Mouse (Mus musculus) heart, embryonic 14.5 days (tissue): ENCODE results near the gene Sun1. TPM values are rescaled to one million over a fixed set of nuclear protein-coding genes. Genes with fewer than 3 reads are reported as not detected.

Experiments
- ATAC-seq: fragments of 200-750 bp; cut with Nextera tagmentation; 2 replicates; pipeline ENCODE4 v1.8.0; 2017; ENCODE audit warnings: low read depth, moderate TSS enrichment; ENCODE audit not compliant: insufficient number of reproducible peaks, insufficient read depth, low FRiP score
- H3K27ac ChIP-seq, 2 experiments: fragments of 200-500 bp in 1 of 2; fragments of 300-500 bp in 1 of 2; sonication (generic) in 1 of 2; replicated peaks in 1 of 2; 2 replicates each; pipeline ENCODE4 v1.5.1; 2012 to 2014; ENCODE audit warnings: low read depth in 2 of 2, low read length in 2 of 2, control low read depth in 1 of 2, mild to moderate bottlenecking in 1 of 2, mixed read lengths in 1 of 2; ENCODE audit not compliant: control insufficient read depth in 1 of 2, insufficient read depth in 1 of 2
- H3K27me3 ChIP-seq: fragments of 300-500 bp; sonication (generic); 2 replicates; pipeline ENCODE4 v1.6.1; 2014; ENCODE audit warnings: mild to moderate bottlenecking, low read length, control low read depth; ENCODE audit not compliant: control insufficient read depth, insufficient read depth
- H3K36me3 ChIP-seq: fragments of 300-500 bp; sonication (generic); 2 replicates; pipeline ENCODE4 v1.6.1; 2014; ENCODE audit warnings: mild to moderate bottlenecking, control low read depth, low read length, mixed read lengths; ENCODE audit not compliant: control insufficient read depth, insufficient read depth
- H3K4me1 ChIP-seq, 2 experiments: fragments of 200-500 bp in 1 of 2; fragments of 300-500 bp in 1 of 2; sonication (generic) in 1 of 2; 2 replicates each; pipeline ENCODE4 v1.6.1; 2012 to 2014; ENCODE audit warnings: low read length in 2 of 2, control low read depth in 1 of 2, mixed read lengths in 1 of 2; ENCODE audit not compliant: control insufficient read depth in 2 of 2, insufficient read depth in 2 of 2
- H3K4me2 ChIP-seq: fragments of 300-500 bp; sonication (generic); 2 replicates; pipeline ENCODE4 v1.6.1; 2014; ENCODE audit warnings: mild to moderate bottlenecking, low read length
- H3K4me3 ChIP-seq, 2 experiments: fragments of 200-500 bp in 1 of 2; fragments of 300-500 bp in 1 of 2; sonication (generic) in 1 of 2; 2 replicates each; pipeline ENCODE4 v1.5.1; 2012 to 2014; ENCODE audit warnings: low read length in 2 of 2, mild to moderate bottlenecking in 2 of 2, control low read depth in 1 of 2, low read depth in 1 of 2, moderate library complexity in 1 of 2; ENCODE audit not compliant: control insufficient read depth in 1 of 2, insufficient read depth in 1 of 2
- H3K9ac ChIP-seq: fragments of 300-500 bp; sonication (generic); 2 replicates; pipeline ENCODE4 v1.6.1; 2014; ENCODE audit warnings: mild to moderate bottlenecking, low read length
- H3K9me3 ChIP-seq: fragments of 300-500 bp; sonication (generic); 2 replicates; pipeline ENCODE4 v1.6.1; 2016; ENCODE audit warnings: low read length, control low read depth; ENCODE audit not compliant: control insufficient read depth
- WGBS: fragments of 180-500 bp; shearing (Covaris S2); extraction: QIAGEN DNeasy Blood & Tissue Kit; methylation state at CpG from one replicate; pipeline ENCODE4 v1.1.7; 2014; 5-methylcytosine and 5-hydroxymethylcytosine counted together
- polyA plus RNA-seq: library from polyadenylated mRNA; unstranded; fragments of >200 nt; fragmentation: Nextera tagmentation; extraction: Ambion mirVana; gene quantifications from 2 replicates; pipeline ENCODE4 v1.2.1, GENCODE M21; 2014

The Sun1 gene
- polyA plus RNA-seq, 1 experiment from 2014 or later = 41.4 TPM

GRCm38 (mm10) chr5:139257265-139257664, 56.8 kb downstream of the Sun1 start:
- no peak overlapping the region for H3K4me3 ChIP-seq
- H3K9ac ChIP-seq = peak overlapping the region; percentile 53; the same call in 1 of the 2 replicates
- no peaks in the 10 kb centered on the region for H3K27me3 ChIP-seq
- peaks cover 36 to 72% of the 10 kb centered on the region in 2 experiments for H3K4me1 ChIP-seq
- H3K36me3 ChIP-seq = peaks cover 23% of the 10 kb centered on the region
- peak overlapping the region; percentile 73 to 75 for H3K27ac ChIP-seq
- no peaks in the 10 kb centered on the region for H3K9me3 ChIP-seq
- no peak overlapping the region for H3K4me2 ChIP-seq
- 80% methylated on average over 1 of the region's 1 CpGs for WGBS
- no peak for ATAC-seq

GRCm38 (mm10) chr5:139257818-139258217, 57.4 kb downstream of the Sun1 start:
- 33% methylated on average over 4 of the region's 4 CpGs for WGBS
- H3K27me3 ChIP-seq = no peaks in the 10 kb centered on the region
- H3K9me3 ChIP-seq = no peaks in the 10 kb centered on the region
- H3K4me1 ChIP-seq = peaks cover 36 to 72% of the 10 kb centered on the region in 2 experiments
- no peak overlapping the region for H3K4me3 ChIP-seq
- no peak for ATAC-seq
- H3K36me3 ChIP-seq = peaks cover 29% of the 10 kb centered on the region
- H3K9ac ChIP-seq = no peak overlapping the region
- peak overlapping the region; percentile 6; the same call in 1 of the 2 replicates for H3K4me2 ChIP-seq
- H3K27ac ChIP-seq = peak overlapping the region; percentile 73 to 75

GRCm38 (mm10) chr5:139258371-139259035, 58.1 kb downstream of the Sun1 start:
- H3K27ac ChIP-seq = peak overlapping the region; percentile 69 to 75
- H3K4me1 ChIP-seq = peaks cover 33 to 68% of the 10 kb centered on the region in 2 experiments
- no peak for ATAC-seq
- no peak overlapping the region for H3K9ac ChIP-seq
- H3K27me3 ChIP-seq = no peaks in the 10 kb centered on the region
- H3K4me2 ChIP-seq = peak overlapping the region; percentile 6; the same call in 1 of the 2 replicates
- 85% methylated on average over 8 of the region's 8 CpGs for WGBS
- H3K36me3 ChIP-seq = peaks cover 36% of the 10 kb centered on the region
- no peak overlapping the region for H3K4me3 ChIP-seq
- no peaks in the 10 kb centered on the region for H3K9me3 ChIP-seq

GRCm38 (mm10) chr5:139259853-139260252, 59.4 kb downstream of the Sun1 start:
- ATAC-seq = 0 out of 2 replicates have a peak, but pooled peaks have one; percentile 37
- H3K36me3 ChIP-seq = peaks cover 49% of the 10 kb centered on the region
- H3K4me1 ChIP-seq = peaks cover 28 to 55% of the 10 kb centered on the region in 2 experiments
- 39% methylated on average over 5 of the region's 5 CpGs for WGBS
- no peaks in the 10 kb centered on the region for H3K27me3 ChIP-seq
- no peak overlapping the region for H3K4me3 ChIP-seq
- H3K27ac ChIP-seq = peak overlapping the region; percentile 26 to 66
- H3K9ac ChIP-seq = no peak overlapping the region
- H3K9me3 ChIP-seq = no peaks in the 10 kb centered on the region
- H3K4me2 ChIP-seq = no peak overlapping the region

GRCm38 (mm10) chr5:139261403-139261802, 61.0 kb downstream of the Sun1 start:
- Histone ChIP-seq H3K27me3 (no peaks in the 10 kb centered on the region), H3K27ac (no peak overlapping the region), H3K4me2 (no peak overlapping the region), H3K9ac (no peak overlapping the region), H3K36me3 (peaks cover 61% of the 10 kb centered on the region), H3K4me3 (no peak overlapping the region), H3K9me3 (no peaks in the 10 kb centered on the region), H3K4me1 (peaks cover 18 to 40% of the 10 kb centered on the region in 2 experiments)
- WGBS = 92% methylated on average over 4 of the region's 4 CpGs
- ATAC-seq = no peak

GRCm38 (mm10) chr5:139267661-139268060, 67.2 kb downstream of the Sun1 start:
- H3K4me3 ChIP-seq = no peak overlapping the region
- peaks cover 10 to 15% of the 10 kb centered on the region in 2 experiments for H3K4me1 ChIP-seq
- 80% methylated on average over 4 of the region's 4 CpGs for WGBS
- peaks cover 67% of the 10 kb centered on the region for H3K36me3 ChIP-seq
- H3K27me3 ChIP-seq = no peaks in the 10 kb centered on the region
- H3K9me3 ChIP-seq = no peaks in the 10 kb centered on the region
- no peak overlapping the region for H3K4me2 ChIP-seq
- no peak for ATAC-seq
- no peak overlapping the region for H3K9ac ChIP-seq
- H3K27ac ChIP-seq = no peak overlapping the region

GRCm38 (mm10) chr5:139270806-139271521, 70.5 kb downstream of the Sun1 start:
- ATAC-seq = no peak
- Histone ChIP-seq H3K4me3 (no peak overlapping the region), H3K9ac (no peak overlapping the region), H3K27ac (peak overlapping the region; percentile 3 to 59; a peak in 3 of 4 replicates), H3K27me3 (no peaks in the 10 kb centered on the region), H3K4me1 (peaks cover 15 to 24% of the 10 kb centered on the region in 2 experiments), H3K9me3 (no peaks in the 10 kb centered on the region), H3K36me3 (peaks cover 34% of the 10 kb centered on the region), H3K4me2 (no peak overlapping the region)
- 54% methylated on average over 16 of the region's 16 CpGs for WGBS
